Mouse (Mus musculus): Measurements from ENCODE around the gene Agap1. TPM values are rescaled to one million over a fixed set of nuclear protein-coding genes. Genes with fewer than 3 reads are reported as not detected.
"Not testable (repeated sequence)": the region's sequence is repeated elsewhere in the genome, so short reads cannot be mapped to it uniquely, and the experiment has no call there.

Gene Agap1
- total RNA-seq, 2 experiments from 2014 or later: 292 to 293 TPM

DNA sequence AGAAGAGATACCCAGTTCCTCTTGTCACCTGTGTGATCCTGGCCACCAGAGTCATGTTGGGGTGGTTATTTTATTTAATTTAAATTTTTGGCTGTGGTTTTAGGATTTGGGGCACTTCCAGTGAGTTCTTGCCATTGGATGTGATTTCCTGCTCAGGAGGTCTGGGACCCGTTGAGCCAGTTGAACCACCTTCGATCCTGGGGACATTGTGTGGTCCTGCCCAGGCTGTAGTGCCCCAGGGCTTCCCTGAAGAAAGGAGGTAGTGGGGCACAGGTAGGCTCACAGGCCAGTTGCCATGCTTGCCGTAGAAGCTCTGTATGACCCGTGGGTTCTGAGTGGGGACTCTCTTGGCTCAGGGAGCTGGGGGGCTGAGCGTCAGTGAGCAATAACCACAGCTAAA is 38.6 kb downstream of the Agap1 start:
- Histone ChIP-seq H3K27ac (no peak overlapping the region), H3K4me3 (no peak overlapping the region)
- TF ChIP-seq CTCF (conservative IDR thresholded peaks at IDR 0.05): no peak
- no peak for DNase-seq (ENCODE audit: low spot score in 2 of 2)

DNA sequence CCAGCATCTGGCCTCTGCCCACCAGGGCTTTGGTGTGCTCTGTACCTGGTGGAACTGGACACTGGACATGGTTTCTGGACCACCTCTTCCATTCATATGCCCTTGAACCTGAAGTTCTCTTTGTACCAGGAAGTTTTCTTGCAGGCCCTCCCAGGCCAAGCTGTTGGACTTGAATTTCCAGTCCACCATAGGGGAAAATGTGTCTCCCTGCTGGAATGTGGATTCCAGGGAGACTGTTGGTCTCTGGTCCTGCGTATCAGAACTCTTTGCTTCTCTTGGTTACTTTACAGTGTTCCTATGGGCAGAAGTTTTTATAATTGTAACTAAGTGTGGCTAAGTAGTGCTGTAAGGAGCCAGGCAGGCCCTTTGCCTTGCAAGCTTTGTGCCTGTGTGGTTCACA is 40.2 kb downstream of the Agap1 start:
- no peak for TF ChIP-seq CTCF (conservative IDR thresholded peaks at IDR 0.05)
- H3K4me3 ChIP-seq: no peak overlapping the region
- no peak for DNase-seq (ENCODE audit: low spot score in 2 of 2)
- H3K27ac ChIP-seq: no peak overlapping the region

DNA sequence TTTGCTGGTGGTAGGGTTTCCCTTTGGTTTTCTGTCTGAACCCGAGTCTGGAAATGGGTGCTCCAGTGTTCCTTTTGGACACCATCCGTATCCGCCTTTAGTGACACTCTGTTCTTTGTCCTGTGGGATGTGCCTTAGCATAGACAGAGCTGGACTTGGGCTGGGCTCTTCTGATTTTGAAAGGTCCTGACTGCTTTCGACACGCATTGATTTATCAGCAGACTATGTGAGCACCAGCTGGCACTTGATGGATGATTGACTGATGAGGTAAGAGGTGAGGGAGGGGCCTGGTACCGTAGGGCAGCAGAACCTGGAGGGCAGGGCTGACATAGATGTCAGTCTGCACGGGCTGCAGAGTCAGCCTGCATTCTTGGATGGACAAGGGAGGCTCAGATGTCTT is 41.6 kb downstream of the Agap1 start:
- no peak for TF ChIP-seq CTCF (conservative IDR thresholded peaks at IDR 0.05)
- Histone ChIP-seq H3K27ac (no peak overlapping the region), H3K4me3 (no peak overlapping the region)
- no peak for DNase-seq (ENCODE audit: low spot score in 2 of 2)

DNA sequence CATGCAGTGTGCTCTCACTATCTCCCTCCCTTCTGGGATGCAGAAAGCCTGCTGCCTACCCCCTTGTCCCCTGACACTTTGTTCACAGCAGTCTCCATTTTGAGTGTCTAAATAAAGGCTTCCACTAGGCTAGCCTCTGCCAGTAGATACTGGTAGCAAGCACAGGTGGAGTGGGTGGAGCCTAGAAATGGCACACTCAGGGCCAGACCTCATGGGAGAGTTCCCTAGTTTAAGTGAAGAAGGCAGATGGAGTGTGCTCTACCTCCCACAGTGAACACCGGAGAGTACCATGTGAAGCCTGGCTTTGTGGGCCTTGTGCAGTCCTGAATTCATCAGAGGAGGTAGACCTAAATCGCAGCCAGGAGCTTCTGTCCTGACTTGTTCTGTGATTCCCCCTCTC is 46.3 kb downstream of the Agap1 start:
- no peak for TF ChIP-seq CTCF (conservative IDR thresholded peaks at IDR 0.05)
- DNase-seq (ENCODE audit: low spot score in 2 of 2): no peak
- peak overlapping the region; percentile 76 for H3K27ac ChIP-seq
- H3K4me3 ChIP-seq: no peak overlapping the region

DNA sequence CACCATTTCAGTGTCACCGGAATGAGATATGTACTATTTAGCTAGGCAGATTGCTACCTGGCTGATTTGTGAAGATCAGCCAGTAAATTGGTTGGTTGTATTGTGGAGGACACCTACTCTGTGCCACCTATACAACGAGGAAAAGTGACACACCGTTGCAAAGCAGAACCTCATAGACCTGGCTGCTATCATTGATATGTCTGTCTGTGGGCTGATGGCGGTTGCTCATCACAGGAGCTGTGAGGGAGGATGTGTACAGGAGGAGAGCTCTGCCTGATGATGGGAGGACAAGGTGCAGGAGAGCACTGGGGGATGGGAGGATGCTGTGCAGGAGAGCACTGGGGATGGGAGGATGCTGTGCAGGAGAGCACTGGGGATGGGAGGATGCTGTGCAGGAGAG is 46.7 kb downstream of the Agap1 start:
- TF ChIP-seq CTCF (conservative IDR thresholded peaks at IDR 0.05): no peak
- Histone ChIP-seq H3K4me3 (no peak overlapping the region), H3K27ac (peak overlapping the region; percentile 76)
- no peak for DNase-seq (ENCODE audit: low spot score in 2 of 2)

DNA sequence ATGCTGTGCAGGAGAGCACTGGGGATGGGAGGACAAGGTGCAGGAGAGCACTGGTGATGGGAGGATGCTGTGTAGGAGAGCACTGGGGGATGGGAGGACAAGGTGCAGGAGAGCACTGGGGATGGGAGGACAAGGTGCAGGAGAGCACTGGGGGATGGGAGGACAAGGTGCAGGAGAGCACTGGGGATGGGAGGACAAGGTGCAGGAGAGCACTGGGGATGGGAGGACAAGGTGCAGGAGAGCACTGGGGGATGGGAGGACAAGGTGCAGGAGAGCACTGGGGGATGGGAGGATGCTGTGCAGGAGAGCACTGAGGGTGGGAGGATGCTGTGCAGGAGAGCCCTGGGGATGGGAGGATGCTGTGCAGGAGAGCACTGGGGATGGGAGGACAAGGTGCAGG is 47.3 kb downstream of the Agap1 start:
- not testable (repeated sequence) for DNase-seq (ENCODE audit: low spot score in 2 of 2); H3K27ac ChIP-seq; H3K4me3 ChIP-seq

DNA sequence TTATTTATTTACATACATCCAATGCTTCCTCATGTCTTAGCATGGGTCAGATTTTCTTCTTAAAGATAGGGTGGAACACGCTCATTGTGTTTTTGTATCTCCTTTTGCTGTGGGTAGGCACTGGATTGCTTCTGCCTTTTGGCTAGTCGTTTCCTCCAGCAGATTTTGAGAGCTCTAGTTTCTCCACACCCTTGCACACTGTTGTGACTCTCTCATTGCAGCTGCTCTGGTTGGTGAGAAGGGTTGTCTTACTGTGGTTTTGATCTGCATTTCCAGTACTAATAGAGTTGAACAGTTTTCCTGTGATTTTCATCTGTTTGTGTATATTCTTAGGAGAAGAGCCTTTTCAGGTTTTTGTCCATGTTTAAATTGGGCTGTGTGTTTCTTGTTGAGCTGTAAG is 54.6 kb downstream of the Agap1 start:
- TF ChIP-seq CTCF (conservative IDR thresholded peaks at IDR 0.05): no peak
- no peak for DNase-seq (ENCODE audit: low spot score in 2 of 2)

DNA sequence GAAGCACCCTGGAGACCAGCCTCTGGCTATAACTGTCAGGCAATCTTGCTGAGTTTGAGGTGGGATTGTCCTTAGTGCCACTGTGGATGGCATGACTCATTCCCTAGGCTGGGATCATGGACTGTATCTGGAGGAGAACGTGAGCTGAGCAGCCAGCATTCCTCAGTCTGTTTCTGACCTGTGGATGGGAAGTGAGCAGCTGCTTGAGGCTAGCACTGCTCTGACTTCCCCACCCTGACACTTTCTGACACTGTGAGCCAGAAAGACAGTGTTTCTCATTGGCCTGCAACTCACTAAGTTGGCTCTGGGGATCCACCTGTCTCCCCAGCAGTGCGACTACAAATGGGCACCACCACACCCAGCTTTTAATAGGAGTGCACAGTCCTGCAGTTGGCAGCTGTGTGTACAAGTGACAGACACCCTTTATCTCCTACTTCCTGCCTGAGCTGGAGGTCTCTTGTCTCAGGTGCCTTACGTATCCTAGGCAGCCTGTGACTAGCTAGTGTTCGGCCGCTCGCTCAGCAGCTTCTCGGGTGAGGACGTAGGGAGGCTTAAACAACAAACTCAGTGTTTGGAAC is 55.2 kb downstream of the Agap1 start:
- no peak for TF ChIP-seq CTCF (conservative IDR thresholded peaks at IDR 0.05)
- H3K27ac ChIP-seq: peak overlapping the region; percentile 8; the same call in 1 of the 2 replicates
- no peak for DNase-seq (ENCODE audit: low spot score in 2 of 2)
- no peak overlapping the region for H3K4me3 ChIP-seq

More for the DNA sequence above, 54.6 kb downstream of the Agap1 start:
- Histone ChIP-seq H3K27ac (no peak overlapping the region), H3K4me3 (no peak overlapping the region)

DNA sequence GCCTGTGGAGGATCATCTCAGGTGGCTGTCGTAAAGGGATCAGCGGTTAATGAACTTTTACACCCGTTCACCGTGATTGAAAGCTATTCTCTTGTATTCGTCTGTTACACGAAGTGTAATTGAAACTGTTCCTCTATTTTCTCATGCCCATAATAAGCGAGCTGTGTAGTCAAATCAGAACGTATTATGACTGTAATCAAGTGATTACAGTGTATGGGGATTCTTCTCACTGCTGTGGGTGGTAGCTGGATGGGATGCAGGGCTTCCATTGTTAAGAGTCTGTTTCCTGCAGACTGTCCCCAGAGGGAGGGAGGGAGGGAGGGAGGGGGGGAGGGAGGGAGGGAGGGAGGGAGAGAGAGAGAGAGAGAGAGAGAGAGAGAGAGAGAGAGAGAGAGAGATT is 56.1 kb downstream of the Agap1 start:
- TF ChIP-seq CTCF (conservative IDR thresholded peaks at IDR 0.05): no peak
- DNase-seq (ENCODE audit: low spot score in 2 of 2): no peak
- H3K4me3 ChIP-seq: no peak overlapping the region
- H3K27ac ChIP-seq: peak overlapping the region; percentile 8; the same call in 1 of the 2 replicates

DNA sequence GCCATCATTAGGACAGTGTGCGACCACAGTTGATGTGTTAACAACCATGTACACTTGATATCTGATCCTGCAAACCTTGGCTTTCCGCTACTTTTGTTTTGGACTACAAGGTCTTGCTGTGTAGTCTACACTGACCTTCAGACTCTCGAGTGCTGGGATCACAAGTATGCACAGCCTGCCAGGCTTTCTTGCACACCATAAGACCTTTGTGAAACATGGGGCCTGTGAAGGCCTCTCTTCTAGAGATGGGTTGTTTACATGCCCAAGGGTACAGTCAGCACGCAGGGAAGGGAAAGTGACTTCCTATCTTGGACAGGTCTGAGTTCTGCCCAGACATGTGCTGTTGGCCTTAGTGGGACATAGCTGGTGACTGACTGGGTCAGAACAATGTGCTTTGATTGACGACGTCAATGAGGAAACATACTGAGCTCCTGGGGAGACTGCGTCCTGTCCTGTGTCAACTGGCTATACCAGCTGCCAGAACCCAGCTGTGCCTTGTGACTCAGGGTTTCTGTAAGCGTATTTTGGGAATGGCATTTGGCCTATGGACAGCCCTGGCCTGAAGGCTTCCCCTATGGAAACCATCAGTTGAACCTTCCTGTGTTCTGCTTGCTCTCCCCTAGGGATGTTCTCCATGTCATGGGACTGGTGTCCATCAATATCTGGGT is 59.1 kb downstream of the Agap1 start:
- no peak overlapping the region for H3K4me3 ChIP-seq
- H3K27ac ChIP-seq: no peak overlapping the region
- no peak for DNase-seq (ENCODE audit: low spot score in 2 of 2)
- no peak for TF ChIP-seq CTCF (conservative IDR thresholded peaks at IDR 0.05)

DNA sequence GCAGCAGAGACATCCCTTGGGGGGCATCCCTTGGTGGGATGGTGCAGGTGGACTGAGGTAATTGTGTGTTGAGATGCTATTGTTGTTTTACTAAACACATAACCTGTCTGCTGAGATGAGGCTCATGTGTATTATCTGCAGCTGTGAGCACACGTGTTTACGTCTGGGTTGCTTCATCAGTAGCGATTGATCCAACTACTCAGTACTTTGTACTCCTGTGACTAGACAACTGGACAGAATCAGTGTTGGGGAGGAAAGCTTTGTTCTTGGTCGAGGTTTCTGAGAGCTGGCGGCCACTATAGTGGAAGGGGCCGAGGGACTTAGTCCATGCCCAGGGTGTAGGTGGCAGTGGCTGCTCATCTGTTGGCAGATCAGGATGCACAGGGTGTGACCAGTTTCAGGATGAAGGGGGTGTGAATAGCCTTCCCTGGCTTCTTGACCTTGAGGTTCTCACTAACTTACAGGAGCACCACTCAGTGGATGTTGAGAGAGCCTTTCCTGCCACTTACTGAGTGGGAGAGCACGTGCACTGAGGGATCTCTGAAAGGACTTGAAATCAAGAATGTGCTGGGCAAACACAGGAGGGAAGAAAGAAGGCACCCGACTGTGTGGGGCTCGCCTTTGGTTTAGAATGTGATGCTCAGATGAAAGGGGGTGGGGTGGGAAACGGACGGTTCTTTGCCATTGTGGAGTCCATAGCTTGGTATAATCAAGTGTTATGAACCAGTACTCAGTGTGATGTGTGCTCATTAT is 61.4 kb downstream of the Agap1 start:
- no peak overlapping the region for H3K27ac ChIP-seq
- DNase-seq (ENCODE audit: low spot score in 2 of 2): no peak
- no peak overlapping the region for H3K4me3 ChIP-seq
- TF ChIP-seq CTCF (conservative IDR thresholded peaks at IDR 0.05): no peak

DNA sequence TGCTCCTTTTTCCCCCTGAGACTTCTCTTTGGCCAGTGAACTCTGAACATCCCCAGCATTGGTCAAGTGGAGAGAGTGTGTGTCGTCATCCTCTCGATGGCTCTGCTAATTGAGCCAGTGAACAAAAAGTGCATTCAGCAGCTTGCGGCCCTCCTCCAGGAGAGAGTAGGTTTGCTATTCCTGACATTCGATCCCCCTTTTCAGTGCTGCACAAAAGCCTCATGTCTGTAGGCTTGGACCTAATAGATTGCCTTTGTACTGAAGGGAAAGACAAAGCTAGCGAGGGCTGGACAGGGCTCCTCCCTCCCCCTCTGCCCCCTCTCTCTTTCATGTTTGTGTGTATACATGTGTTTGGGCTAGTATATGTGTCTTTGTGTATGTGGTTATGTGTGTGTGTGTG is 63.2 kb downstream of the Agap1 start:
- H3K4me3 ChIP-seq: no peak overlapping the region
- no peak for DNase-seq (ENCODE audit: low spot score in 2 of 2)
- H3K27ac ChIP-seq: no peak overlapping the region
- no peak for TF ChIP-seq CTCF (conservative IDR thresholded peaks at IDR 0.05)

DNA sequence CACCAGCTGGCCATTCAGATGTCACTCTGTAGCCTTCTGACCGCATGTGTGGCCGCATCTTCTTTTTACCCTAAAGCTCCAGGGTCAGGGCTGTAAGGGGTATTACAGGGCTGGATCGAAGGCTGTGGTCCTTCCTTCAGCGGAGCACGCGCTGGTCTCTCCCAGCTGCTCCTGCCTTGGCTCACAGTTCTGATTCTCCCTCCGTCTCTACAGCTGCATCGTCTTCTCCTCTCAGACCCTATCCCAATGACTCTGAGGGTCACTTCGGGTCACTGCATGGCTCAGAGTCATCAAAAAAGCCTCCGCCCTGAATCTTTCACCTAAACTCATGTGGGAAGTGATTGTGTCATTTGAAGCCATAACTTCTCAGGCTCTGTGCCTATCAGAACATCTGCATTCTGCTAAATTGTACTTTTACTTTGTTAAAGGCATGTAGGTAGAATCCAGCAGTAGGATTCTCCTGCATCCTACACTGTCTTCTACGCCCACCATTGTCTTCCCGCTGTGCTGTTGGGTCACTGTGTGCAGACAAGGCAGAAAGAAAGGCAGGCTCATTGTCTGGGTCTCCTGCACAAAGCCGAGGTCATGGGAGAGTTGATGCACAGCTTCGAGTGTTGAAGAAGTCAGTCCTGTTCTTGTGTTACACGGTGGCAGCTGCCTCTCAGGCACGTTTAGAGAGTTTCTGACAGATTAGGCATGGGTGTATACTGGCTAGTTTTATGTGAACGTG is 65.5 kb downstream of the Agap1 start:
- H3K27ac ChIP-seq: no peak overlapping the region
- DNase-seq (ENCODE audit: low spot score in 2 of 2): no peak
- no peak overlapping the region for H3K4me3 ChIP-seq
- TF ChIP-seq CTCF (conservative IDR thresholded peaks at IDR 0.05): no peak
